Mouse (Mus musculus): ENCODE data around the gene Rabgap1l. TPM values are rescaled to one million over a fixed set of nuclear protein-coding genes. Genes with fewer than 3 reads are reported as not detected.

The Rabgap1l gene
- polyA plus RNA-seq, 1 experiment from 2014 or later, result 31.4 TPM

GRCm38 (mm10) chr1:160446823-160447222 lies 346.2 kb downstream of the Rabgap1l start:
- Histone ChIP-seq H3K9ac (replicated peaks; ENCODE audit: low read depth) (no peak overlapping the region), H3K36me3 (ENCODE audit: insufficient read depth, low read length) (no peaks in the 10 kb centered on the region), H3K4me1 (ENCODE audit: insufficient read depth, low read depth, low read length) (no peaks in the 10 kb centered on the region), H3K4me2 (replicated peaks; ENCODE audit: low read depth, low read length) (no peak overlapping the region), H3K4me3 (ENCODE audit: low read depth, low read length) (no peak overlapping the region), H3K27ac (ENCODE audit: low read length) (no peak overlapping the region), H3K9me3 (ENCODE audit: low read length) (no peaks in the 10 kb centered on the region), H3K27me3 (replicated peaks; ENCODE audit: insufficient read depth, low read length) (no peaks in the 10 kb centered on the region)
- TF ChIP-seq CTCF (IDR thresholded peaks at IDR 0.05), result no peak
- no peak for TF ChIP-seq EP300 (IDR thresholded peaks at IDR 0.05)
- ATAC-seq (no peak), DNase-seq (ENCODE audit: low spot score) (no peak)
- 53% methylated on average over 1 of the region's 1 CpGs for WGBS

GRCm38 (mm10) chr1:160443506-160443905 lies 349.5 kb downstream of the Rabgap1l start:
- Histone ChIP-seq H3K36me3 (ENCODE audit: insufficient read depth, low read length) (no peaks in the 10 kb centered on the region), H3K27me3 (replicated peaks; ENCODE audit: insufficient read depth, low read length) (no peaks in the 10 kb centered on the region), H3K27ac (ENCODE audit: low read length) (no peak overlapping the region), H3K4me3 (ENCODE audit: low read depth, low read length) (no peak overlapping the region), H3K4me2 (replicated peaks; ENCODE audit: low read depth, low read length) (no peak overlapping the region), H3K4me1 (ENCODE audit: insufficient read depth, low read depth, low read length) (no peaks in the 10 kb centered on the region), H3K9ac (replicated peaks; ENCODE audit: low read depth) (no peak overlapping the region), H3K9me3 (ENCODE audit: low read length) (no peaks in the 10 kb centered on the region)
- DNase-seq (ENCODE audit: low spot score) (no peak), ATAC-seq (no peak)
- WGBS, result 84% methylated on average over 1 of the region's 1 CpGs
- TF ChIP-seq CTCF (IDR thresholded peaks at IDR 0.05) (no peak), EP300 (IDR thresholded peaks at IDR 0.05) (no peak)

- no peak overlapping the region for H3K4me3 ChIP-seq (ENCODE audit: low read depth, low read length)
- ATAC-seq (no peak), DNase-seq (ENCODE audit: low spot score) (no peak)
- no peak for TF ChIP-seq CTCF (IDR thresholded peaks at IDR 0.05)
- no peak for TF ChIP-seq EP300 (IDR thresholded peaks at IDR 0.05)
- WGBS, result 58% methylated on average over 2 of the region's 2 CpGs
- no peaks in the 10 kb centered on the region for H3K27me3 ChIP-seq (replicated peaks; ENCODE audit: insufficient read depth, low read length)
- no peak overlapping the region for H3K27ac ChIP-seq (ENCODE audit: low read length)
- H3K4me1 ChIP-seq (ENCODE audit: insufficient read depth, low read depth, low read length), result no peaks in the 10 kb centered on the region
- no peak overlapping the region for H3K4me2 ChIP-seq (replicated peaks; ENCODE audit: low read depth, low read length)
- H3K9me3 ChIP-seq (ENCODE audit: low read length), result no peaks in the 10 kb centered on the region
- H3K9ac ChIP-seq (replicated peaks; ENCODE audit: low read depth), result no peak overlapping the region
- no peaks in the 10 kb centered on the region for H3K36me3 ChIP-seq (ENCODE audit: insufficient read depth, low read length)
Observed at GRCm38 (mm10) chr1:160441679-160442078, 351.3 kb downstream of the Rabgap1l start.

- Histone ChIP-seq H3K36me3 (ENCODE audit: insufficient read depth, low read length) (no peaks in the 10 kb centered on the region), H3K4me2 (replicated peaks; ENCODE audit: low read depth, low read length) (no peak overlapping the region), H3K9me3 (ENCODE audit: low read length) (no peaks in the 10 kb centered on the region), H3K4me3 (ENCODE audit: low read depth, low read length) (no peak overlapping the region), H3K9ac (replicated peaks; ENCODE audit: low read depth) (no peak overlapping the region), H3K27me3 (replicated peaks; ENCODE audit: insufficient read depth, low read length) (no peaks in the 10 kb centered on the region), H3K27ac (ENCODE audit: low read length) (no peak overlapping the region), H3K4me1 (ENCODE audit: insufficient read depth, low read depth, low read length) (no peaks in the 10 kb centered on the region)
- ATAC-seq (no peak), DNase-seq (ENCODE audit: low spot score) (no peak)
- TF ChIP-seq EP300 (IDR thresholded peaks at IDR 0.05), result peak; percentile 33; the same call in 1 of the 2 replicates
- TF ChIP-seq CTCF (IDR thresholded peaks at IDR 0.05), result no peak
- WGBS, result 62% methylated on average over 5 of the region's 5 CpGs
Observed at GRCm38 (mm10) chr1:160441161-160441560, 351.9 kb downstream of the Rabgap1l start.

- ATAC-seq, result no peak
- H3K27me3 ChIP-seq (replicated peaks; ENCODE audit: insufficient read depth, low read length), result no peaks in the 10 kb centered on the region
- no peak overlapping the region for H3K4me3 ChIP-seq (ENCODE audit: low read depth, low read length)
- H3K27ac ChIP-seq (ENCODE audit: low read length), result no peak overlapping the region
- H3K4me1 ChIP-seq (ENCODE audit: insufficient read depth, low read depth, low read length), result no peaks in the 10 kb centered on the region
- DNase-seq (ENCODE audit: low spot score), result no peak
- H3K9ac ChIP-seq (replicated peaks; ENCODE audit: low read depth), result no peak overlapping the region
- no peak overlapping the region for H3K4me2 ChIP-seq (replicated peaks; ENCODE audit: low read depth, low read length)
- H3K9me3 ChIP-seq (ENCODE audit: low read length), result no peaks in the 10 kb centered on the region
- 69% methylated on average over 4 of the region's 4 CpGs for WGBS
- TF ChIP-seq CTCF (IDR thresholded peaks at IDR 0.05), result no peak
- TF ChIP-seq EP300 (IDR thresholded peaks at IDR 0.05), result no peak
- no peaks in the 10 kb centered on the region for H3K36me3 ChIP-seq (ENCODE audit: insufficient read depth, low read length)
Observed at GRCm38 (mm10) chr1:160438820-160439219, 354.2 kb downstream of the Rabgap1l start.

GRCm38 (mm10) chr1:160417196-160417854 lies 375.7 kb downstream of the Rabgap1l start:
- WGBS, result 77% methylated on average over 5 of the region's 5 CpGs
- Histone ChIP-seq H3K36me3 (ENCODE audit: insufficient read depth, low read length) (no peaks in the 10 kb centered on the region), H3K27me3 (replicated peaks; ENCODE audit: insufficient read depth, low read length) (no peaks in the 10 kb centered on the region), H3K9ac (replicated peaks; ENCODE audit: low read depth) (no peak overlapping the region), H3K27ac (ENCODE audit: low read length) (no peak overlapping the region), H3K4me1 (ENCODE audit: insufficient read depth, low read depth, low read length) (no peaks in the 10 kb centered on the region), H3K4me2 (replicated peaks; ENCODE audit: low read depth, low read length) (no peak overlapping the region), H3K4me3 (ENCODE audit: low read depth, low read length) (no peak overlapping the region), H3K9me3 (ENCODE audit: low read length) (no peaks in the 10 kb centered on the region)
- ATAC-seq, result no peak
- TF ChIP-seq EP300 (IDR thresholded peaks at IDR 0.05), result no peak
- no peak for TF ChIP-seq CTCF (IDR thresholded peaks at IDR 0.05)
- no peak for DNase-seq (ENCODE audit: low spot score)
